Mouse (Mus musculus) fat pad, adult 2 months (tissue): ENCODE results near the gene Lbx2.

ENCODE experiments used
- DNase-seq: peaks from one replicate; pipeline ENCODE4 v3.0.0-alpha.2; 2011; ENCODE audit warnings: low read depth, low spot score; ENCODE audit errors: extremely low read depth

Gene Lbx2

DNA sequence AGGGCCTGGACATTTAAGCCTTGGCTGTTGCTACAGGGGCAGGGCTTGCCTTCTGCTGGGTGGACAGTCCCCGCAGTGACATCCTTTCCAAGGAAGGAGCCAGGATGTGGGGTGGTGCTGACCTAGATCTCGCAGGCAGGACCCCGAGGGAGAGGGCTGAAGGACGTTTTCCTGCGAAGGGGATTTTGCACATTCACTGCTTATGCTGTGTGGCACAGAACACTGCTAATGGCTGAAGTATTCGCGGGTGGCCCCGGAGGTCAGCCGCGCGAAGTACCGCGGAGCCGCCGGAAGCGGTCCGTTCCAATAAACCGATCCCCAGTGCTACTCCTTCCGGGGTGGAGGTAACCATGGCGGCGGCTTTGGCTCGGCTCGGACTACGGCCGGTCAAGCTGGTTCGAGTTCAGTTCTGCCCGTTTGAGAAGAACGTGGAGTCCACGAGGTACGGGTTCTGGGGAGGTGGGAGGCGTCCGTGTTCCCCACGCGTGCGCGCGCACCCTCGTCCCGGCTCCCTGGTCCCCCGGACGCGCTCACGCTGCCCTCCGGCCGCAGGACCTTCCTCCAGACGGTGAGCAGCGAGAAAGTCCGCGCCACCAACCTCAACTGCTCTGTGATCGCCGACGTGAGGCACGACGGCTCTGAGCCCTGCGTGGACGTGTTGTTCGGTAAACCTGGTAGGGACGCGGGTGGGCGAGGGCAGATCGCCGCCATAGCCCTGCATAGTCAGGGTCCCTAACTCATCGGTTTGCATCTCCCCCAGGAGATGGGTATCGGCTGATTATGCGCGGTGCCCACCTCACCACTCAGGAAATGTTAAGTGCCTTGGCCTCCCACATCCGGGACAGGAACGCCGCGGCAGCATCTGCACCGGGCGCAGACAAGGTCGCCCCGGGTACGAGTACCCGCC, 22.8 kb downstream of the Lbx2 start, which contains the start of gene Mrpl53:
Mrpl53 (plus strand) TSS at position 279 of the 907 bp plus-strand sequence.
- no peak for DNase-seq

DNA sequence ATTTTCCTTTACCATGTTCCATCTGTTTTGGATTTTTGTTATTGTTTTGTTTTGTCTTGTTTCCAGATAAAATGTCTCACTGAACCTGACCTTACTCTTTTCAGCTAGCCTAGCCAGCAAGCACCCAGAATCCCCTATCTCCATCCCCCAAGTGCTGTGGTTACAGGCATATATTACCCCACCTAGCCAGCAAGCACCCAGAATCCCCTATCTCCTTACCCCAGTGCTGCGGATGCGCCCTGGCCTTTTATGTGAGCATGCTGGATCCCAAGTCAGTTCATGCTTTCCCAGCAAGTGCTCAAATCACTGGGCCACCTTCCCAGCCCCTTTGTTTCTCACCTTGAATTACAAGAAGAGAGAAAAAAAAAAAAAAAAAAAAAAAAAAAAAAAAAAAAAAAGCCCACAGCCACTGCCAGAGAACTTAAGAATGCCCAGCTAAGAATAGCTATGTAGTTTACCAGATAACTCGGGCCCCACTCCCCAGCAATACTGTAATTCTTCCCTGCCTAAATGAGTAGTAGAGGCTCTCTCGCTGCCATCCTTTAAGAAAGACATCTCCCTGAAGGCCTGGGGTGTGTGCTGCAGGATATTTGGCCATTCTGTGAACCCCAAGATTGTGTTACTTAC, 25.5 kb downstream of the Lbx2 start:
- DNase-seq: no peak

DNA sequence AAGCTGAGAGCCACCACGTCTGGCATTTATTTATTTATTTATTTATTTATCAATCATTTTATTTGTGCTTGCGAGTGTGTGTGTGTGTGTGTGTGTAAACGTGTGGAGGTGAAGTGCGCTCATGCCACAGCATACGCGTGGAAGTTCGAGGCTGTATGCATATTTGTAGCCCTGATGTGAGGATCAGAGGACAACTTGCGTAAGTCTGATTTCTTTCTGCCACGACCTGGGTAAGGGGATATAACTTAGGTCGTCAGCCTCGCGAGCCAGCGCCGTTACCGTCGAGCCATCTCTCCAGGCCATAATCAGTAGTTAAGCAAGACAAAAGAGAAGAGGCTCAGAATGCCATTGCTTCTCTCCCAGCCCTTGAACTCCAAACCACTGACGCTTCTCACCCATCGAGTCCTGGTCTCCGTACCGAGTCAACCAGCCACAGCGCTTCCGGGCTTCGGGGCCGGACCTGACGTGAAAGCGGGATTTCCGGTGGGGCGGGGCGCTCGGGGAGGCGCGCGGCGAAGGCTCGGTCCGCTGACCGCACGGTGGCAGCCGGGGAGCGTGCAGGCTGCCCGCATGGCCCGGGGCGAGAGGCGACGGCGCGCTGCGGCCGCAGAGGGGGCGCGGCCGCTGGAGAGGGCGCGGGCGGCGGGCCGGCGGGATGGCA, 29.0 kb downstream of the Lbx2 start, which contains the start of gene Mogs:
Mogs (plus strand) TSS at position 486 of the 661 bp plus-strand sequence.
- DNase-seq: no peak

DNA sequence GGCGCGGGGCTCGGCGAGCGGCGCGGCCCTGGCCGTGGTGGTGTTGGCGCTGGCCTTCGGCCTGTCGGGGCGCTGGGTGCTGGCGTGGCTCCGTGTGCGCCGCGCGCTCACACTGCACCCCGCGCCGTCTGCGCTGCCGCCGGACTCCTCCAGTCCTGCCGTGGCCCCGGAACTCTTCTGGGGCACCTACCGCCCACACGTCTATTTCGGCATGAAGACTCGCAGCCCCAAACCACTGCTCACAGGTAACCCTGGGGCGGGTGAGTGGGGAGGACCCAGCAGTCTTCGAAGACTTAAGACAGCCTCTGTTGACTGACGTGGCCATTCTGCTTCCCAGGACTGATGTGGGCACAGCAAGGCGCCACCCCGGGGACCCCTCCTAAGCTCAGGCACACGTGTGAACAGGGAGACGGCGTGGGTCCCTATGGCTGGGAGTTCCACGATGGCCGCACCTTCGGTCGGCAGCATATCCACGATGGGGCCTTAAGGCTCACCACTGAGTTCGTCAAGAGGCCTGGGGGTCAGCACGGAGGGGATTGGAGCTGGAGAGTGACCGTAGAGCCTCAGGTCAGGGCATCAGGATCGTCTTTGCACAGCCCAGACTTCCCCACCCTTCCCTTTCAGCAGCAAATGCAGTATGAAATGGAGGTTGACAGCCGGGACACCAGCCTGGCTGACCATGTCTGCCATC, 29.7 kb downstream of the Lbx2 start:
- no peak for DNase-seq

DNA sequence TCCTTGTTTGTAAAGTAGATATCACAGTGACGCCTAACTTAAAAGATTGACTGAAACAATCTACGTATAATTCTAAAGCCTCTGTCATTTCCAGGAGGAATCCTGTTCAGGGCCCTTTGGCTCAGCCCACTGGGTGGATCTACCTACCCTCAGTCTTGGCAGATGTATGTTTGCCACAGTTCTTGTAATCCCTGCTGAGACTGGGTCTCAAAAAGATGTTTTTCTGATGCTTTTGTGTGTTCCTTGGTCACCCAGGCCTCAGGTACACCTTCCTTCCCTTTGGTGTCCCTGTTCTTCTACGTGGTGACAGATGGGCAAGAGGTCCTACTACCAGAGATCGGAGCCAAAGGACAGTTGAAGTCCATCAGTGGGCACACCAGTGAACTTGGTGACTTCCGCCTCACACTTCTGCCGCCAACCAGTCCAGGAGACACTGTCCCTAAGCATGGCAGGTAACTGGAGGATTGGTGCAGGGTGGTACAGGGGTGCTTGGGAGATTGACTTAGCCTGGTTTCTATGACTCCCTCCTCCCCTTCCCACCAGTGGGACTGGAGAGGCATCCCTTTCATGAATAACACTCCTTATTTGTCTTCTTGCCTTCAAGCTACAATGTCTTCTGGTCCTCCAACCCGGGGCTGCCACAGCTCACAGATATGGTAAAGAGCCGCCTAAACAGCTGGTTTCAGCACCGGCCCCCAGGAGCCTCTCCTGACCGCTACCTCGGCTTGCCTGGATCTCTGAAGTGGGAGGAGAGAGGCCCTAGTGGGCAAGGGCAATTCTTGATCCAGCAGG, 30.4 kb downstream of the Lbx2 start:
- DNase-seq: no peak

DNA sequence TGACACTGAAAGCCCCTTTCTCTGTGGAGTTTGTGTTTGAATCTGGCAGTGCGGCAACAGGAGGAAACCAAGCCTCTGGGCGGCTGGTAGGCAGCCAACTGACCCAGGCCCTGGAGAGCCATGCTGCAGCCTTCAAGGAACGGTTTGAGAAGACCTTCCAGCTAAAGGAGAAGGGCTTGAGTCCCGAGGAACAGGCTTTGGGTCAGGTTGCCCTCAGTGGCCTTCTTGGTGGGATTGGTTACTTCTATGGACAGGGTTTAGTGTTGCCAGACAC, 30.9 kb downstream of the Lbx2 start:
- no peak for DNase-seq

DNA sequence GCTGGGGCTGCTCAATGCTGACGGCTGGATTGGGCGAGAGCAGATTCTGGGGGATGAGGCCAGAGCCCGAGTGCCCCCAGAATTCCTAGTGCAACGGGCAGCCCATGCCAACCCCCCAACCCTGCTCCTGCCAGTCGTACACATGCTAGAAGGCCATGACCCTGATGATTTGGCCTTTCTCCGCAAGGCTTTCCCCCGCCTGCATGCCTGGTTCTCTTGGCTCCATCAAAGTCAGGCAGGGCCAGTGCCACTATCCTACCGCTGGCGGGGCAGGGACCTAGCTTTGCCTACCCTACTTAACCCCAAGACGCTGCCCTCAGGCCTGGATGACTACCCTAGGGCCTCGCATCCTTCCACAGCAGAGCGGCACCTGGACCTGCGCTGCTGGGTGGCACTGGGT, 31.4 kb downstream of the Lbx2 start:
- no peak for DNase-seq

DNA sequence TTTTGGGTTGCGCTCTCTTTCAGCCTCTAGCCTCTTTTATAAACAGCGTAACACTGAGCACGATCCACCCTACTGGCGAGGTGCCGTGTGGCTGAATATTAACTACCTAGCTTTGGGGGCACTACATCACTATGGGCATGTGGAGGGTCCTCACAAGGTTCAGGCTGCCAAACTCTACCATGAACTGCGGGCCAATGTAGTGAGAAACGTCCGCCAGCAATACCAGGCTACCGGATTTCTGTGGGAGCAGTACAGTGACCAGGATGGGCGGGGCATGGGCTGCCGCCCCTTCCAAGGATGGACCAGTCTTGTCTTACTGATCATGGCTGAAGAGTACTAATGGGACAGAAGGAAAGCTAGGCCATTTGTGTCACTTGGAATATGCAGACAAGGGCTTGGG, 32.2 kb downstream of the Lbx2 start:
- no peak for DNase-seq

DNA sequence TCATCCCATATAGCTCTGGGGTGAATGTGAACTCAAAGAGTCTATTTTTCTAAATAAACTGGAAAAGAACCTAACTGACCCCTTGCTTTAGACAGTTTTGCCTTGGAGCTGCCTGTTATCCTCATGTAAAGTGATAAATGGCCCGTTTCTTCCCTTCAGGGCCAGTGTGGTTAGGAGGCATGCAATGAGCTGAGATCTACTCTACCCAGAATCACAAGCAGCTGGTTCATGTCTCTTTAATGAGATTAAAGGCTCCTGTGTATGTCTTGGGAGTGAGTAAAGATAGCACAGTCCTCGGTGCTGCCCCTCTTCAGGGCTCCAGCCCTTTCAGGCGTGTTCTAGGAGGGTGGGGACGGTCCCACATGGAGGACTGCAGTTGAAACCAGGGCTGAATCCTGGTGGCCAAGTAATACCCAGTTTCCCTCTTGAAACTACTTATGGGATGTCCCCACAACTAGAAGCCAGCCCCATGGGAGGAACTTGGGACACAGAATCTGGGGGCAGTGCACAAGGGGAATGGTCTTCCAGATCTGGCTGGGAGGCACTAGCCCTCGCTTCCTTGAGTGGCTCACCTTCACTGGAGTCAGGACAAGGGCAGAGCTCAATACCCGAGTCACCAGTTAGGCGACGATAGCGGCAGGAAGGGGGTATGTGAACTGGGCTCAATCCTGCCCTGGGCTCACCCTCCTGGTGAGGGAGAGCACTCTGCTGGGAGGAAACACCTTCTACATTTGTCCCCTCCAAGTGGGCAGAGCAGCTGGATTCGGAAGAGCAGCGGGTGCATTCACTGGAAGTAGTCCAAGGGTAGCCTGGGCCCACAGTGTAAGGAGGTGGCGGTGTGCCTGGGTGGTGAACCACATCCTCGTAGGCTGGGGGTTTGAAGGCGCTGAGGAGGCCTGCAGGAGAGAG, 32.9 kb downstream of the Lbx2 start:
- no peak for DNase-seq

DNA sequence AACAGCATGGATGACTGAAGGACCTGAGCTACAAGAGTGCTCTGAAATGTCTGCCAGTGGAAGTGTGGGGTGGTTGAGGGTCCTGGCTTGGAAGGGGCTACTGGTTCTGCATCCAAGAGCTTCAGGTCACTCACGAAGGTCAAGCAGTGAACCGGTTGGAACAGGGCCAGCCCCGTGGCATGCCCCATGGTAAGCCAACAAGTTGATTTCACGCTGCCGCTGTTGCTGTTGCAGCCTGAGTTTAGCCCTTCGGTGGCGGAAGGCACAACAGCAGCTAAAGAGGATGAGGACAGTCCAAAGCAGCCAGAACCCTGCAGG, 33.5 kb downstream of the Lbx2 start:
- no peak for DNase-seq

DNA sequence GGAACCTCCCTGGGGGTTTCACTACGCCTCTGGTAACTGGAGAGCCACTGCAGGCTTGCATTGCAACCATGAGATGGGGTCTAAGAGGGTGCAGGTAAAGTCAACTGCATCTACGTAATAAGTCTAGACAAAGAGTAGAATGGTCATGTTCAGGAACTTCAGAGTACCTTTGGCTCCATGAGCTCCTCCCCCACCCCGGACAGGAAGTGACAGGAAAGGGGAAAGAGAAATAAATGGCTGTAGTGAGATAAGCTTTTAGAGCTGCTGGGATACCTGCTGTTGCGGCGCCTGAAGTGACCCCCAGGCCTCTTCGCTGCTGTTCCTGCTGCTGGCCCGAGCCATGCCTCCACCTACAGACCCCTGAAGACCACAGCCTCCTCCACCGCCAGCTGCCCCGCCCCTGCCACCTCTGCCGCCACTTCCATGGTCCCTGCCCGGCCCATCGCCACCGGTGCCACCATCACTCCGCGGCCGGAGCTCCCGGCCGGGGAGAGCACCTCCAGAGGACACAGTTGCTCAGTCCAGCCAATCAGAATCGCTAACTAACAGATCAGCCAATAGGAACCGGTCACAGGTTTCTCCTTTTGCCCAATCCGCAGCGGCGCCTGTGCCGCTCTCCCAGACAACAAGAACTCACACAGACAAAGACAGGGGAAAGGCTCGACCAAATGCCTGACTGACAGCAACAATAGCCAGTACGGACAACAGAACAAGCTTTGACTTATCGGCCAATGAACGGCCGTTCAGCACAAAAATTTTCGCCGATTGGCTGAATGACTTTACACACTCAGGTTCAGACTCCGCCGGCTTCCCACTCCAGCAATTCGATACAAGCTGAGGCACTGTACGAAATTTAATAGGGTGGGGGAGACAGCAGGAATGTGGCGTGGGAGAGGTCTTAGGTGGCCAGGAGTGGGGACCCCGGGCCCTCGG, 35.0 kb downstream of the Lbx2 start, which contains the start of gene Wbp1:
Wbp1 (minus strand) TSS at position 630 of the 933 bp plus-strand sequence.
- DNase-seq: peak; percentile 97

DNA sequence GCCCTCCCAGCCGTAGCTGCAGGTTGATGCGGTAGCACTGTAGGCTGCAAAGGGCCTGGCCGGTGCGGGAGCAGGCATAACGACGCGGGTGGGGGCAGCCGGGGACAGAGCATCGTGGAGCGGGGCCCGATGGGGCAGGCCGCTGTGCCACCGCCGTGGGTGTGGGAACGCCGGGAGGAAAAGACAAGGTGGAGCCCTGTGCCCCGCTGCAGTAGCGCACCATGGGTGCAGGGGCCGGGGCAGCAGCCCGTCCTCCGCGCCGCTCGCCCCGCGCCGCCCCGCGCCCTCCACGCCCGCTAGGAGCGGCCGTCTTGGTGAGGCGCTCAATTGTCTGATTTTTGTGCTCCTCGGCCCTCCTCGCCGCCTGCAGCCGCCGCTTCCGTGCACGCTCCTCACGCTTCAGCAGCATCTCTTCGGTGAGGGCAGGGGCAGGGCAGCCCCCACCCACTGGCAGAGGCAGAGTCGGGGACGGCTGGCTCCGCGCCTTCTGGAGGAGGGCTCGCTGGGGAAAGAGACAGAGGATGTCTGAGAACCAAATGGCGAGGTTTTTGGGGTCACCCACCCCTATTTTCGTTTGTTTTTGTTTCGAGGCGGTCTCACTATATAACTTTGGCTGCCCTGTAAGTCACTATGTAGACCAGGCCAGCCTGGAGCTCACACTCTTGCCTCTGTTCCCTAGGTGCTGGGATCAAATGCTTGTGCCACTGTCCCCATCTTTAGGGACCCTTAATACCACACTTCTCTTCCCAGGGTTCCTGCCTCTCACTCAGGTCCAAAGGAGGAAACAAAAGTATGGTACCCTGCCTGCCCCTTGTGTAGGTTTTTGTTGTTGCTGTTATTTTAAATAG, 35.9 kb downstream of the Lbx2 start:
- no peak for DNase-seq

DNA sequence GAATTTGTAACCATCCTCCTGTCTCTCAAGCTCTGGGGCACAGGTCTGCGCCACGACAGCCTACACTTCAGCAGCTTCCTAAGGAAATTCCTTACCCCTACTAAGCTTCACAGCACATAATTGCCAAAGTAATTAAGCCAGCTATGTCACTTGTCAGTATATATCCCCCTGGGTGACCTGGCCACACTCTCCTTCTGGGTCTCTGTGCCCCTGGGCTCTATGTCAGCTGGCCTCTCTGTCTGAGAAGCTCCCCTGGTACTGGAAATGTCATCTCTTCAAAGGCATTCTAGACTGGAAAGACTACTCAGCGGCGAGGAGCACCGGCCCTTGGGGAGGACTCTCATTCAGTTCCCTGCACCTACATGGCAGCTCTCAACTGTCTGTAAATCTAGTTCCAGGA, 36.8 kb downstream of the Lbx2 start:
- no peak for DNase-seq

DNA sequence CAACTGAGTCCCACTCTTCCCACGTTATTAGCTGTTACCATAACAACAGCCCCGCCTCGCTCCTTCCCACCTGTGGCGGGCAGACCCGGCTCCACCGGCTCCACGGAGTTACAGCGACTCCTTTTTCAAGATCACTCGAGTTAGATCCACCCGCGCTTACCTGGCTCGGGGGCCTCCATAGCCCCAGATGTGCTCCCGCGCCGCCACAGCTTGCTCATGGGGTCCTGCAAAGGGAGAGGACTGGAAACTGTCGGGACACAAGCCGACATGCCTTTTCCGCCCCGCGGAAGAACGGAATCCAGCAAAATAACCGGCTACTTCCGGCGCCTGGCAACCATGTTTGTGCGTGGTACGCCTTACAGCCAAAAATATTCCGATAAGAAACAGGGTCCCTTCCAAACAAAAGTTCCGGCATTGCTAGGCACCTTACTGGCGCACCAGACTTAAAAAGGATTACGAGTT, 38.7 kb downstream of the Lbx2 start:
- DNase-seq: peak; percentile 68

DNA sequence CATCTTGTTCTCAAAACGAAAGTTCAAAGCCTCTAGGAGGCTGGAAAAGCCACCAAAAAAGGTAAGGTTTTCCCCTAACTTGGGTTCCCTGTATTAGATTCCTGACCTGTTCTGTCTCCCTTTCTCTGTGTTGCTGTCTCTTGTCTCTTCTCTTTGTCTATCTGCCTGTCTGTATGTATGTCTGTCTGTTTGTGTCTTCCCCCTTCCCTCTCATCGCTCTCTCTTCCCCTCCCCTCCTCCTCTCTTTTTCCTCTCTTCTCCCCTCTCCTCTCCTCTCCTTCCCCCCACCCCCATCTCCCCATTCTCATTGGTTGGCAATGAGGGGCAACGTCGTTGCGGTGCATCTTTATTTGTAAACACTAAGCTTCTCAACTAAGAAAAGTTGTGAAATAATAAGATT, 39.2 kb downstream of the Lbx2 start, which contains the start of gene Ino80b:
Ino80b (minus strand) TSS at position 101 of the 400 bp plus-strand sequence.
- DNase-seq: no peak

DNA sequence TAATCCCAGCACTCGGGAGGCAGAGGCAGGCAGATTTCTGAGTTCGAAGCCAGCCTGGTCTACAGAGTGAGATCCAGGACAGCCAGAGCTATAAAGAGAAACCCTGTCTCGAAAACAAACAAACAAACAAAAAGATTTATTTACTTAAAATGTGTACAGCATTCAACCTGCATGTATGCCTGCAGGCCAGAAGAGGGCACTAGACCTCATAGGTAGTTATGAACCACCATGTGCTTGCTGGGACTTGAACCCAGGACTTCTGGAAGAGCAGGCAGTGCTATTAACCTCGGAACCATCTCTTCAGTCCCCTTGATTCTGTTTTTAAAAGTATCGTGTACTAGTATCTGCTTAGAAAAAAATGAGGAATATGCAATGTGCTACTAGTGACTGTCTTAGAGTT, 41.3 kb downstream of the Lbx2 start:
- DNase-seq: no peak

DNA sequence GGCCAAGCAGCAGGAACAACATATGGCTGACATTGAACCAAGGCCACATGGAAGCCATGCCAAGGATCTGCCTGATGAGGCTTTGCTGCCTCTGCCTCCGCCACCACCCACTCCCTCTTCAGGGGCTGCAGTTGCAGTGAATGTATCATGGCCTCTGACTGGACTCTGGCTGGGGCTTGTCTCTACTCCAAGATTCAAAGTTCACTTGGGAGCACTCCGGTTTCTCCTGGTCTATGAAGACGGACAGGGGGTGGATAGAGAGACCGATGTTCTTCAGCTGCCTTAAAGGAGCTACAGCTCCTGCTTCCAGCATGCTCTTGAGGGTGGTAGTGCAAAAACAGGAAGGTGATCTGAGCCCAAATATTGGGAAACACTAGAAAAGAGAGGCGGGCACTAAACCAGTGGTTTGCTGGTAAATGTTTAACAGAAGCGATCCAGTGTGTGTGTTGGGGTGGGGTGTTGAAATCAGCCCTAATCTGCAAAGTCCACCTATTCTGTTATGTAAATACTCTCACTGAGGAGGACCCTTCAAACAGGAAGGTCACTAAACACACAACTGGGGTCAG, 45.4 kb downstream of the Lbx2 start:
- no peak for DNase-seq
